Mouse (Mus musculus) E14TG2a.4 (cell line): Measurements from ENCODE around the gene Abcc8.

ENCODE experiments used
- H3K27me3 ChIP-seq: 2 replicates; pipeline ENCODE4 v1.6.1; 2014; ENCODE audit warnings: low read length, control low read depth; ENCODE audit not compliant: insufficient read depth
- H3K36me3 ChIP-seq: 2 replicates; pipeline ENCODE4 v1.6.1; 2014; ENCODE audit warnings: low read length, control low read depth; ENCODE audit not compliant: insufficient read depth
- H3K4me1 ChIP-seq: replicated peaks from 2 replicates; pipeline ENCODE4 v1.6.1; 2014; ENCODE audit warnings: low read depth, low read length, control low read depth
- H3K4me3 ChIP-seq: replicated peaks from 2 replicates; pipeline ENCODE4 v1.5.1; 2014; ENCODE audit warnings: mild to moderate bottlenecking, low read length
- H3K9me3 ChIP-seq: 2 replicates; pipeline ENCODE4 v1.6.1; 2014; ENCODE audit warnings: low read length, control low read depth
- CTCF ChIP-seq: conservative IDR thresholded peaks from 2 replicates; pipeline ENCODE4 v1.5.1; 2014; ENCODE audit warnings: low read length
- NANOG ChIP-seq: IDR thresholded peaks from 2 replicates; pipeline ENCODE4 v1.6.1; 2014; ENCODE audit warnings: borderline replicate concordance, low read length, mixed read lengths
- POU5F1 ChIP-seq: IDR thresholded peaks from 2 replicates; pipeline ENCODE4 v1.6.1; 2014; ENCODE audit warnings: low read length, borderline replicate concordance

Gene Abcc8

GRCm38 (mm10) chr7:46144061-46144460 lies 35.8 kb downstream of the Abcc8 start:
- H3K4me1 ChIP-seq, result no peaks in the 10 kb centered on the region
- no peaks in the 10 kb centered on the region for H3K9me3 ChIP-seq
- no peak overlapping the region for H3K4me3 ChIP-seq
- no peaks in the 10 kb centered on the region for H3K27me3 ChIP-seq
- H3K36me3 ChIP-seq, result no peaks in the 10 kb centered on the region
- no peak for TF ChIP-seq CTCF

GRCm38 (mm10) chr7:46138329-46138930 lies 41.4 kb downstream of the Abcc8 start:
- H3K4me1 ChIP-seq, result no peaks in the 10 kb centered on the region
- peaks cover 3% of the 10 kb centered on the region; the same call in 1 of the 2 replicates for H3K27me3 ChIP-seq
- no peaks in the 10 kb centered on the region for H3K36me3 ChIP-seq
- TF ChIP-seq CTCF (no peak), POU5F1 (no peak), NANOG (no peak)
- no peak overlapping the region for H3K4me3 ChIP-seq
- H3K9me3 ChIP-seq, result no peaks in the 10 kb centered on the region

- Histone ChIP-seq H3K4me1 (no peaks in the 10 kb centered on the region), H3K36me3 (no peaks in the 10 kb centered on the region), H3K27me3 (peaks cover 3% of the 10 kb centered on the region; the same call in 1 of the 2 replicates), H3K9me3 (no peaks in the 10 kb centered on the region), H3K4me3 (no peak overlapping the region)
- no peak for TF ChIP-seq CTCF
- no peak for TF ChIP-seq NANOG
- TF ChIP-seq POU5F1, result no peak
Observed at GRCm38 (mm10) chr7:46133858-46134257, 46.0 kb downstream of the Abcc8 start.

- H3K4me1 ChIP-seq, result no peaks in the 10 kb centered on the region
- TF ChIP-seq NANOG (no peak), CTCF (no peak), POU5F1 (no peak)
- peaks cover 3% of the 10 kb centered on the region; the same call in 1 of the 2 replicates for H3K27me3 ChIP-seq
- H3K36me3 ChIP-seq, result no peaks in the 10 kb centered on the region
- no peaks in the 10 kb centered on the region for H3K9me3 ChIP-seq
- H3K4me3 ChIP-seq, result no peak overlapping the region
Observed at GRCm38 (mm10) chr7:46132229-46132628, 47.6 kb downstream of the Abcc8 start.

- no peak overlapping the region for H3K4me3 ChIP-seq
- no peaks in the 10 kb centered on the region for H3K36me3 ChIP-seq
- H3K9me3 ChIP-seq, result no peaks in the 10 kb centered on the region
- H3K4me1 ChIP-seq, result no peaks in the 10 kb centered on the region
- no peak for TF ChIP-seq POU5F1
- TF ChIP-seq CTCF, result no peak
- TF ChIP-seq NANOG, result no peak
- H3K27me3 ChIP-seq, result peaks cover 5% of the 10 kb centered on the region; the same call in 1 of the 2 replicates
Observed at GRCm38 (mm10) chr7:46131806-46132205, 48.0 kb downstream of the Abcc8 start.

GRCm38 (mm10) chr7:46131266-46131665 lies 48.6 kb downstream of the Abcc8 start:
- TF ChIP-seq NANOG (no peak), POU5F1 (no peak), CTCF (no peak)
- no peaks in the 10 kb centered on the region for H3K36me3 ChIP-seq

GRCm38 (mm10) chr7:46130723-46131122 lies 49.1 kb downstream of the Abcc8 start:
- peaks cover 3% of the 10 kb centered on the region; the same call in 1 of the 2 replicates for H3K27me3 ChIP-seq
- no peaks in the 10 kb centered on the region for H3K4me1 ChIP-seq
- H3K4me3 ChIP-seq, result no peak overlapping the region
- no peaks in the 10 kb centered on the region for H3K9me3 ChIP-seq
- no peaks in the 10 kb centered on the region for H3K36me3 ChIP-seq
- no peak for TF ChIP-seq CTCF
- TF ChIP-seq NANOG, result no peak
- TF ChIP-seq POU5F1, result no peak

More at GRCm38 (mm10) chr7:46131266-46131665, 48.6 kb downstream of the Abcc8 start:
- Histone ChIP-seq H3K4me3 (no peak overlapping the region), H3K4me1 (no peaks in the 10 kb centered on the region), H3K27me3 (peaks cover 5% of the 10 kb centered on the region; the same call in 1 of the 2 replicates), H3K9me3 (no peaks in the 10 kb centered on the region)

GRCm38 (mm10) chr7:46129463-46130179 lies 50.2 kb downstream of the Abcc8 start:
- Histone ChIP-seq H3K9me3 (no peaks in the 10 kb centered on the region), H3K27me3 (peaks cover 2% of the 10 kb centered on the region; the same call in 1 of the 2 replicates), H3K4me1 (no peaks in the 10 kb centered on the region), H3K36me3 (no peaks in the 10 kb centered on the region), H3K4me3 (no peak overlapping the region)
- TF ChIP-seq NANOG, result no peak
- no peak for TF ChIP-seq CTCF
- TF ChIP-seq POU5F1, result no peak

GRCm38 (mm10) chr7:46128196-46128595 lies 51.6 kb downstream of the Abcc8 start:
- 0 out of 2 replicates have a peak, but pooled peaks cover 2% of the 10 kb centered on the region for H3K27me3 ChIP-seq
- no peaks in the 10 kb centered on the region for H3K36me3 ChIP-seq
- no peak overlapping the region for H3K4me3 ChIP-seq
- H3K4me1 ChIP-seq, result no peaks in the 10 kb centered on the region
- H3K9me3 ChIP-seq, result 0 out of 2 replicates have a peak, but pooled peaks cover under 1% of the 10 kb centered on the region
- TF ChIP-seq CTCF (no peak), NANOG (no peak), POU5F1 (no peak)
